Mouse (Mus musculus): ENCODE results near the gene Cryl1.

The Cryl1 gene

GRCm38 (mm10) chr14:57372348-57373102, 25.8 kb downstream of the Cryl1 start:
- peak; percentile 67 for DNase-seq (ENCODE audit: low spot score)

DNA sequence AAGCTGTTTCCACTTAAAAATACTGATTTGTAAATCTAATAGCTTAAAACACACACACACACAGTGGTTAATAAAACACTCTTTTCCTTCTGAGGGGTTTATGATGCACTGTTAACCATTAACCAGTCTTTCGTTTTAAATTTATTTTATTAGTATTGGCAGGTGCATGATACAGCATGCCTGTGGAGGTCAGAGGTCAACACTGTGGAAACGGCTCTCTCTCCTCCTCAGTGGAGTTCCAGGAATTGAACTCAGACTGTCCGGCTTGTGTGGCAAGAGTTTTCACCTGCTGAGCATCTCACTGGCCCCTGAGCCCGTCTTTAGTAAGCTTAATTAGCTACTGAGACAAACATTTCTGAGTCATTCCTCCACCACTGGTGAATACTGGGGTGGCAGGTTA, 31.0 kb downstream of the Cryl1 start:
- DNase-seq (ENCODE audit: low spot score), result no peak

- DNase-seq (ENCODE audit: low spot score), result no peak
Measured at GRCm38 (mm10) chr14:57366724-57367123, 31.6 kb downstream of the Cryl1 start.

GRCm38 (mm10) chr14:57365341-57365740, 33.0 kb downstream of the Cryl1 start:
- no peak for DNase-seq (ENCODE audit: low spot score)

DNA sequence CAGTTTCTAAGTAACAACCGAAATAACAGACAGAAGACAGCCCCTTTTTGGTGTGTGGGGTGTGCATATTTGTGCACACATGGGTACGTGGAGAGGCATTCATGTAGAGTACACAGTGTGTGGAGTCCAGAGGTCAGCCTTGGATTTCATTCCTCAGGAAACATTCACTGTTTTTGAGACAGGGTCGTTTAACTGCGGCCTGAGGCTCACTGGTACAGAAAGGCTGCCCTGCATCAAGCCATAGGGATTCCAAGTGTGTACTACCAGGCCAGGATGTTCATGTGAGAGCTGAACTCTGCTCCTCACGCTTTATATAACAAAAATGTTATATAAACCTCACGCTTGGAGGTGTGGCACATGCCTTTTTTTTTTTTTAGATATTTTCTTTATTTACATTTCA, 34.5 kb downstream of the Cryl1 start:
- DNase-seq (ENCODE audit: low spot score), result no peak

- peak; percentile 80 for DNase-seq (ENCODE audit: low spot score)
Measured at GRCm38 (mm10) chr14:57362726-57363660, 35.3 kb downstream of the Cryl1 start.

- no peak for DNase-seq (ENCODE audit: low spot score)
Measured at GRCm38 (mm10) chr14:57357030-57357429, 41.3 kb downstream of the Cryl1 start.

DNA sequence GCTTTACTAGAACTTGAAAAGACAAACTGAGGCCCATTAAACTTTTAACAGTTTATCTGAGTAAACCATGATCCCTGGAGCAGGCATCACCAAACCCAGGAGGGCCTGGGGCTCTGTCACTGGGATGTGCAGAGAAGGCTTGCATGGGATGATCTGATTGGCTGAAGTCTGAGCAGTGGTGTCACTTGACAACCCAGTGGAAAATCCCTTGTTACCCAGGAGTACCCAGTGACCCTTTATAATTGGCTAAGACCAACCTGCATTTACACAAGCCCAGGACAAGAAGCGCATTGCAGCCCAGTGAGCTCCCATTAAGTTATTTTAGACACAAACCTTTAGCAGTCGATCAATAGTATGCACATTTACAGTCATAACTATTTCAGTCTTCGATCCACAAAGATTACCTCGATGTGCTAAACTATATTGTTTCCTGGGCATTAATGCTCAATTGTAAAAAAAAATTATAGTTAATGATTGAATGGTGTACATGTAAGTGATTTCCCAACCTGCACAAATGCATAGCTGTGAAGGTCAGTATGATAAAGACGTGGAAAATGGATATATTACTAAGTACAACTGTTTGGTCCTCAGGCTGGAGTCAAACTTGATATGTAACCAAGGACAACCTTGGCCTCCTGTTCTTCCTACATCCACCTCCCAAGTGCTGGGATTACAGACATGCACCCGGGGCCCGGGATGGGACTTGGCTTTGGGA, 46.7 kb downstream of the Cryl1 start:
- no peak for DNase-seq (ENCODE audit: low spot score)

- no peak for DNase-seq (ENCODE audit: low spot score)
Measured at GRCm38 (mm10) chr14:57349955-57350354, 48.4 kb downstream of the Cryl1 start.

- no peak for DNase-seq (ENCODE audit: low spot score)
Measured at GRCm38 (mm10) chr14:57348155-57348554, 50.2 kb downstream of the Cryl1 start.

DNA sequence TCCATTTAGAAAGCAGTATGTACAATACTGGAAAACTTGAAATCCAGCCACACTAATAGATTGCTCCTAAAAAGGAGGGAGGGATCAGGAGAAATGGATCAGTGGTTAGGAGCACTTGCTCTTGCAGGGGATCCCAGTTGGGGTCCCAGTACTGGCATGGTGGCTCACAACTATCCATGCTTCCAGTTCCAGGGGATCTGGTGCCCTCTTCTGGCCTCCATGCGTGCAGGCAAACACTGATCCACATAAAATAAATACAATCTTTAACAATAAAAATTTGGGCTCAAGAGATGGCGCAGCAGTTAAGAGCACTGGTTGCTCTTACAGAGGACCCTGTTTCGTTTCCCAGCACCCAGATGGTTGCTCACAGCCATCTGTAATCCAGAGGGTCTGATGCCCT, 52.2 kb downstream of the Cryl1 start:
- no peak for DNase-seq (ENCODE audit: low spot score)

DNA sequence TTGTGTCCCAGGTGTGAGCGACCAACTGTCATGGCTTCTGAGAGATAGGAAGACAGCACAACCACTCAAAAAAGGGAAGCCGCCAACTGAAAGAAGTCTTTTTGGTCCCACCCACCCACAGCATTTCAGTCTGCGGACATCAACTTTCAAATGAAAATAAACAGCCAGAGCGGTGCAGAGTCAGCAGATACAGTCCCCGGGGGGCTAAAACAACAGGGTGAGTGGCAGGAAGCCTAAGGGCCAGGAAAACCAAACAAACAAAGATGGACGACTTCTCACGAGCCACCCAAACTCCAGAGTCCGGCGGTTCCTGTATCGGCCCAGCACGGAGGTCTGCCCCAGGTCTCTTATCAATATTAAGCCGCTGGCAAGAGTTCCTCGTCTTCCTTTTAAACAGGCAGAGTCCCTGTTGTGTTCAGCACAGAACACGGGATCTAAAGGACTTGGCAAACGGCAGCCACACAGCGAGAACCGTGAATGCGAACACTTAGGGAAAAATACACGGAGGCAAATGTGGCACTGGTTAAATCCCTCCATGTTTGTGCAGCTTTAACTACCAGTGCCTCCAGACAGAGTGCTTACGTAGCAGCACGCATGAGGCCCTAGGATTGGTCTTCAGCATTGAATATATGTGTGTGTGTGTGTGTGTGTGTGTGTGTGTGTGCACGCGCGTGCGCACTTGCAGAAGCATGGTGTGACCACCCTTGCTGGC, 53.4 kb downstream of the Cryl1 start:
- no peak for DNase-seq (ENCODE audit: low spot score)

- no peak for DNase-seq (ENCODE audit: low spot score)
Measured at GRCm38 (mm10) chr14:57343057-57343750, 55.1 kb downstream of the Cryl1 start.

DNA sequence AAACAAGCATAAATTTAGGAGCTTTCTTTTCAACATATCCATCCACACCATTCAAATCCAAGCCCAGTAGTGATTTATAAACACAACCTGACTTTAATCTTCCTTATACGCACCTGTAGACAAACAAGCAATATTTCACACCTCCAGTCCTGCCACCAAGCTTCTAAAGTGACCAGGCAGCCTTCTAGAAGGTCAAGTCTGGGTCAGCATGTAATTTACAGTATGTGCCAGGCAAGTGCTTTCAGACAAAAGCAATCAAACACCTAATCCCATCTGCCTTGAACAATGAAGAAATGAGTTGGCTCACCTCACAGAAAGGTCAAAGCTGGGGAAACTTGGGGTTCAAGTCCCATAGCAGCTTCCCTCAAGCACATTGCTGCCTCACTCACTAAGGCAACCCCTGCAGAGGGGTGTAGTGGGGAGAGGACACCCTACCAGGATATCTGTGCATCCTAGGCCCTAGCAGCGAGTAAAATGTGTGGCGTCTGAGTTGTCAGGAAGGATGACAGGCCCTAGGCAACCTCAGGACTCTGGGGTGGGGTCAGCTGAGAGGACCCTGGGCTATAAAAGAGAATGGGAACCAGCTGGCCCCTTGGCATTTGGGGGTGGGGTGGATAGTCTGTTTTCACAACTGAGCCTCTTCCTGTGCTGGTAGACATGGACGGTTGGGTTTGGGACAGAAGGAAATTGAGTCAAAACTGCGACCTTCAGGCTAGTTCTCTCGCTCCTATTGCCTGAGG, 55.8 kb downstream of the Cryl1 start:
- DNase-seq (ENCODE audit: low spot score), result no peak

GRCm38 (mm10) chr14:57338666-57339065, 59.7 kb downstream of the Cryl1 start:
- DNase-seq (ENCODE audit: low spot score), result peak; percentile 25

GRCm38 (mm10) chr14:57334833-57335232, 63.5 kb downstream of the Cryl1 start:
- DNase-seq (ENCODE audit: low spot score), result no peak

DNA sequence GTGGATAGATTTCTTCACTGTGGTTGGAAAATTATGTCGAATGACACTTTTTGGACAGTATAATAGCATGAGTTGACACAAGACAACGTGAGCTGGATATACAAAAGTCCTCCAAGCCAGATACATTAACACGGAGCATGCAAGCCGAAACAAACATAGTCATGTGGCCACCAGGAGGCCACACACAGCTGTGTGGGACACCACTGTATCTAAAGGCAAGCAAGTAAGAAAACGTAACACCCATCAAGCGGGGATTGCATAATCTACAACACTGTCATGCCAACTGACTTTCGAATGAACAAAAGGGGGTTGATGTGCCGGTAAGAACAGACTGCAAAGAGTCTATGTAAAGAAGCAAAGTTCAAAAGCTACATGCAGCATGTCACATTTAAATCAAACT, 65.8 kb downstream of the Cryl1 start:
- DNase-seq (ENCODE audit: low spot score), result no peak

DNA sequence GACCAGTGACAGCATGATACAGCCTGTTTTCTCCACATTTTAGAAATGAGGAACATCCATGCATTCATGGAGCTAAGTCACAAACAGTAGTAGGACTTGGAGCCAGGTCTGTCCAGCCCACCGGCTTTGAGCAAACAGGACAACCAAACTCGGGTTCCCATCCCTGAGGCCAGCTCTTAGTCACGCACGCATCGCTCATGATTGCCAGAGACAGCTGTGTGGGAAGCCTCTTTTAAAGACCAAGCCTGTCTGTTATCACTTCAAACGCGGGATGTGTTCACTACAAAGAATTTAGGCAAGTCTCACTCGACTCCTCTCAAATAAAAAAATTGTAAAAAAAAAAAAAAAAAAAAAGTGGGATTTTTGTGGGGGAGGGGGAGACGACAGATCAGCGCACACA, 67.2 kb downstream of the Cryl1 start:
- DNase-seq (ENCODE audit: low spot score), result no peak

DNA sequence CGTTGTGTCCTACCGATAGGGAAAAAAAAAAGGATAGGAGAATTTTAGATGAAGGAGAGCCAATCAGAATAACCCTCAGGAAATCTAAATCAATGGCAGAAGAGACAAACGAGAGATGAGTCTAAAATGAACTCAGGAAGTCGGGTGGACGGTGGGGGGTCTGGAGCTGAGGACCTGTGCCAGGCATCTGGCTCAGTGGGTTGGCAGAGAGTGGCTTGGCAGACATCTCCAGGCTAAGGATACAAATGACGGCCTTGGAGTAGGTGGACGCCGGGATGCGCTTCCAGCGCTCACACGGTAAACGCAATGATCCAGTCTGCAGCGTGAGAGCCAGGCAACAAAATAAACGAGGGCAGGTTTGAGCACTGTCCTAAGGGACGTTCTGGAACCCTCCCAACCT, 68.7 kb downstream of the Cryl1 start:
- DNase-seq (ENCODE audit: low spot score), result no peak

DNA sequence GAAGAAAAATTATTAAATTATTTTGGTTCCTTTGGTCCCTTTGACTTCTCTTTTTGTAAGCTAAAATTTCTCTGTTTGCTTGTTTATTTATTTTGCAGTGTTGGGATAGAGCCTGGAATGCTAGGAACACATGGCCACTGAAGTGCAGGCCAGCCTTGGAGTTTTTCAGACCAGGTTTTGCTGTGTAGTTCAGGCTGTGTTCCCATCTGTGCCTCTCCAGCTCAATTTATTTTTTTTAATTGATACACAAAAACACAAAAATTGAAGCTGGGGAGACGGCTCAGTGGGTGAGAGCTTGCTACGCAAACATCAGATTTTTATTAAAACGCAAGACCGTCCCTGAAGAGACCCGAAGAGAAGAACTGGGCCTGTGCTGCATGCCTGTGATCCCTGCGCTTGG, 71.6 kb downstream of the Cryl1 start:
- DNase-seq (ENCODE audit: low spot score), result no peak

DNA sequence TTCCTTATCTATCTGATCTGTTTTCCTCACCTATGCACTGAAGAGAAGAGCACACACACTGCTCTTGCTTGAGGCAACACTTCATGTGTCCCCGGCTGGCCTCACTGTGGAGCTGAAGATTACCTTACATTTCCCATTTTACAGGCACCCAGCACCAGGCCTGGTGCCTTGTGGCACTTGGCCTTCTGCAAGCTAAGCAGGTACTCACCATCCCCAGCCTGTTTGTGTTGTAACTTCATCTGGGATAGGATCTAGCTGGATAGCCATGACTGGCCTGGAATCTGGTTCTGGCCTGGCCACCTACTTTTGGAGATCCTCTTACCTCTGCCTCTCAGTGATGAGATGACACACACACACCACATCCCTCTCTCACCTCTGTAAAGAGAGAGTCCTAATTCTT, 79.5 kb downstream of the Cryl1 start:
- DNase-seq (ENCODE audit: low spot score), result no peak
